Mouse (Mus musculus): Measurements from ENCODE around the gene Ednrb.
A peak's percentile ranks its signal among the peaks of the same experiment; 100 is the strongest.
"Not testable (repeated sequence)": the region's sequence is repeated elsewhere in the genome, so short reads cannot be mapped to it uniquely, and the experiment has no call there.

Ednrb gene

DNA sequence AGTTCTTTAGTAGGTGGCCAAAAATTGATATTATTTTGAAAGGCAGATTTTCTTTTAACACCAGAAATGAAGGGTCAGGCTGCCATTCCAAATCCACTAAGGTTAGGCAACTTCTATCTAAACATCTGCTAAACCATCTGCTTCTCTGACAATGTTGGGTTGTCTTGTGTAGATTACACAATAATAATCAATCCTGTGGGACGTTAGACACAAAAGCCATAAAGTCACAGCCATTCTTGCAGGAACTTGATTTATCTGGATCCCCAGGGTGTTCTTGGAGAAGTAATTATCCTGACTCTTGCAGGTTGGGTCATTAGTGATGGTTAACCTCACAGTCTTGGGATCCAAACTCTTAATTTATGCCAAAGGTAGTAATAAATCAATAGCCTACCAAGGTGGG, 21.6 kb downstream of the Ednrb start:
- no peak for DNase-seq

DNA sequence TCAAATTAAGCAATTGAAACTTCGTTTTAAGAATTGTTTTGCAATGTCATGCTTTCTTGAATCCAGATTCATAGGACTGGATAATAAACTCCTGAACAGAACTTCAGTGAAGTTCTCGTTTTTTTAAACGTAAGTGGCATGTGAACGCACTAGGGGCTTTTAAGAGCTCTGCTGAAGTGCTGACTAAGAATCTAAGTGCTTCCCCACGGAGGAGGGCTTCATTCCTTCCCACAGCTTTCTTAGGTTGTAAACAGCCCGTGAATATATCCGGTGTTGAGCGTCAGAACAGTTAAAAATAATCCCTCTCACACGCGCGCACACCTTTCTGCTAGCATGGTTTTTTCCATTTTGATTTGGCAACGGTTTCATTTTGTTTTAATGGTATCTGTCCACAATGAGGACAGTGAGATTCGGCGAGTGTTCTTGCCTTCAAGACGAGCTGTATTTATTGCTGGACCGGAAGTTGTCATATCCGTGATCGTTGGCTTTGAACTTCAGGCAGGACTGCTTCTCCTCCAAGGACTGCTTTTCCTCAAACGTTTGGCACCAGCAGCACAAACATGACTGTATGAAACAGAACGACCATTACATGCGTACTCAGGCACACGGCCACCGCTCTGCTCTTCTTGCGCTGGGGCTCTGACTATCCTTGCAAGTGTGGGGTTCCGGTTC, 27.4 kb downstream of the Ednrb start:
- peak in 1 of 2 experiments; percentile 39 for DNase-seq

- peak; percentile 56 to 63 for DNase-seq
These were observed 28.7 kb downstream of the Ednrb start for GRCm38 (mm10) chr14:103815542-103815941.

DNA sequence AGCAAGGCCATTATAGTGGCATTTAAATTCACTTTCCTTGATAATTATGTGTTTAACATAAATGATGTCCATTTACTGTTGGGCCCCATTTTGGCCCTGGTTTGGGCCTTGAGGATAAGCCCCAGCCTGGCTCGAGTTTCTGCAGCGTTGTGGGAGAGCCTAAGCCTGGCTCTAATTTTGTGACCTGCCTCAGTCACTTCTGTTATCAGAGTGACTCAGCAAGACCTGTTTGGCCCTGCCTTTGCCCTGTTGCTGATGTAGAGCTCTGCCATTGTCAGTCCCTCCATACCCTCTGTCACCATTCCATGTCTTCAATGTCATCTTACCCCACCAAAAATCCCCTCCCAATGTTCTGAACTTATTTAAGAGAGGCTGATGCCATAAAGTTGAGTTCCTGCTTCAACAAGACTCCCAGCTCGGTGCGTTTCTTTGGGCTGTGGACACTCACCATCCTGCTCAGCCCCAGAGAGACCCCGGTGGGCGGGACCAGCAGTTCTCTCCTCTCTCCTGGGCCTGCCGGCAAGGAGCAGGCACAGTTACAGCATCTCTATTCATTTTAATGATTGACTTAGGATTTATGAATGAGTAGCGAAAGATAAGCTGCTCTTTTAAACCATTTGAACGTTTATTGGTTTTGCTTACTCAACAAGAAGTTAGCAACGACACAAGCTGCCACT, 30.0 kb downstream of the Ednrb start:
- DNase-seq = no peak

DNA sequence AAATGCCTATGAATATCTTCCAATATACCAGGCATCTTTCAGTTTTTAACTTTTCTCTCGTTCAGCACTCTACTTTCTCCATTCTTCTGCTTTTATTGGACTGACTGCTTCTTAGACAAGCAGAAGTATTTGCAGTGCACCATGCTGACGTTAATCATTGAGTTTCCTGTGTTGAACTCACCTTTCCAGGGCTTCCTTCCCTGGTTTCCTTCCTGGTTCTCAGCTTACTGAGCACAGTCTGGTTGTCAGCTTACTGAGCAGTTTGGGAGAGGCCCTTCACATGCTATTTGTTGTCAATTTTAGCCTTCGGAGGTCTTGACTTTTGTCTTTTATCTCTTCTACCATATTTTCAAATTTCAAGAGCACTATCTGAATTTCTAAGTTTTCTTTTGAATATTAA, 31.0 kb downstream of the Ednrb start:
- no peak for DNase-seq

DNA sequence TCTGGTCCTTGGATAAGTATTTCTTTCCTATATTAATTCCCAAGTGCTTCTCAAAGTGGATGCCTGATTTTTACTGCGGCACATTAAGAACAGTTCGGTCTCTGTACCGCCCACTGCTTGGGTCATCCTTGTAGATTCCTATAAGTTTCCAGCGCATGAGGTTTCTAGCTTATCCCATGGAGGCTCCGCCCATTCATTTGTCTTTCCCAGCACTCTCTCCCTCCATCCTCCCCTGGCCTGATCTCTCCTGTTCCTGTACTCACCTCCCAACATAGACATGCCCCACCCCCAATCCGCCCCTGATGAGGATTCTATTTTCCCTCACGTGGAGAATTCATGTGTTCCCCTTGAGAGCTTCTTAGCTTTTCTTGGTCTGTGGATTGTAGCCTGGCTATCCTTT, 32.9 kb downstream of the Ednrb start:
- no peak for DNase-seq

GRCm38 (mm10) chr14:103803907-103804659, 40.1 kb downstream of the Ednrb start:
- DNase-seq = no peak

GRCm38 (mm10) chr14:103797123-103797522, 47.1 kb downstream of the Ednrb start:
- no peak for DNase-seq

DNA sequence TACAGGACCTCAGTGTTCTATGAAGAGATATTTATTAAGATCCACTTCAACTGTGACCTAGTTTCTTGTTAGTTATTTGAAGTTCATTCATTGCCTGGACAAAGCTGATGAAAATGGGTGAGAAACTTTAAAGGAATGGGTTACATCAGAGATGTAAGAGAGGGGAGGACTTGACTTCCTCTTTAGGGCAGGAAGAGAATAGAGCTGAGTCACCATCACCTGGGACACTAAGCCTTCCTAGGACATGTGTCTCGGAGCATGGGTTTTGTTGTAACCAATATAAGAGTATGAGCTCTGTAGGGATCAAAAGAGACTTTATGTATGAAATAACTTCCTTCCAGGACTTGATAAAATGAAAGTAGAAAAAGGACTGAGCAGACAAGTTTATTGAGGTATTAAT, 48.6 kb downstream of the Ednrb start:
- DNase-seq = no peak

DNA sequence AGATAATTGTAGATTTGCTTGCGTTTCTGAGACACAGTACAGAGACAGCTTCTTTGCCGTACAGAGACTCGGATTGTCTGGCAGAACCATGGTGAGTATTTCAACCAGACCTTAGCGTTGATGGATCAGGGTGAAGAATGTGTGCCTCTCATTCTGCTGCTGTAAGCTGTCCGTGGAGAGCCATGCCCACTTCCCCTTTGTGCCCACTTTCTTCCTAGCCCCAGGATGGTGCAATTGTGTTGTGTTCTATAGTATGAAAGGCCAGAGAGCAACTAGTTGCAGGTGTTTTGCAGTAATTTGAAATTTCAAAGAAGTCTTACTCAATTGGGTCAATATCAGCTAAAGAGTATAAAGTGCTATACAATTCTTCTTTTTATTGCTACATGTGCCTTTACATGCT, 50.8 kb downstream of the Ednrb start:
- no peak for DNase-seq

- no peak for DNase-seq
These were observed 51.5 kb downstream of the Ednrb start for GRCm38 (mm10) chr14:103792726-103793125.

- no peak for DNase-seq
These were observed 56.7 kb downstream of the Ednrb start for GRCm38 (mm10) chr14:103787547-103787946.

DNA sequence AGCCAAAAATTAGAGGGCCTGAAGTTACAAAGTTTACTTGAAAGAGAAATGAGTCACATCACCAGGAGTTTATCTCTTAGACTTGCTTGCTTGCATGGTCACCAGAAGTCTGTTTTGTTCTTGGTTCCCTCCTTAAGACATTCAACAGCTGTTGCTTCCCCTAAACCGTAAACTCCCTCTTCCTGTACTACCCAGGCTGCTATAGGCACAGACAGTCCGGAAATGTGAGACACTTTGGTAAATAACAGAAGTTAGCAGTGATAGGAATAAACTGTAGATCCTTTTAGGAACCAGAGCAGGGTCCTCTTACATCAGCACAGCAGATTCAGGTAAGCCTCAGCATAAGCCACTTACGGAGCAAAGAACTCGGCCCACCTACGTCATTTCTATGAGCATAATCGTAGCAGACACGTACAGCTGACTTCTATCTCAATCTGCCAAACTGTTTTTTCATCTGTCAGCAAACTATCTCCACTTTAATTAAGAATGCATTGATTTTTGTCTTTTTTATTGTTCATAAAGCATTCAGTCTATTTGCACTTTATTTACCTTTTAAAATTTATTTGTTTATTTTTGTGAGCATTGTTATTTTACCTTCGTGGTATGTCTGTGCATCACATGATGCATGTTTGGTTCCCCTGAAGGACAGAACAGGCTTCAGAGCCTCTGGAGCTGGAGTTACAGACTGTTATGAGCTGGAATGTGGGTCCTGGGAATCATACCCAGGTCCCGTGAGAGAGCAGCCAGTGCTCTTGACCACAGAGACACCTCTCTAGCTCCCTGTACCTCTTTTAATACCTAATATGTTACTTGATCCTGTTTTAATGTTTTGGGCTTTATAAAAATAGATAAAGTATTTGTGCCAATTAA, 58.9 kb downstream of the Ednrb start:
- peak; percentile 6 to 25 for DNase-seq

DNA sequence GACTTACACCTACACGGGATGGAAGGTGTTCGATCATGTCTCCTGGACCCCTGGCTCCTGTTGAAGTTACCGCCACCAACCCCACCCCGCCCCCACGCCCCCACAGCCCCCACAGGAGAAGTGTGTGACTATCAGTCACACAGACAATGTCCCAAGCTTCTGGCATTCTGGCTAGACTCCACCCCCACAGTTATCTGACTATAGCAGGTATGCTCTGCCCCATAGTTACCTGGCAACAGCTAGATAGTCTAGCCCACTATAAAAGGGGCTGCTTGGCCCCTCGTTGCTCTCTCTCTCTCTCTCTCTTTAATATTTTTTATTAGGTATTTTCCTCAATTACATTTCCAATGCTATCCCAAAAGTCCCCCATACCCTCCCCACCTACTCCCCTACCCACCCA, 63.9 kb downstream of the Ednrb start:
- DNase-seq = not testable (repeated sequence)

DNA sequence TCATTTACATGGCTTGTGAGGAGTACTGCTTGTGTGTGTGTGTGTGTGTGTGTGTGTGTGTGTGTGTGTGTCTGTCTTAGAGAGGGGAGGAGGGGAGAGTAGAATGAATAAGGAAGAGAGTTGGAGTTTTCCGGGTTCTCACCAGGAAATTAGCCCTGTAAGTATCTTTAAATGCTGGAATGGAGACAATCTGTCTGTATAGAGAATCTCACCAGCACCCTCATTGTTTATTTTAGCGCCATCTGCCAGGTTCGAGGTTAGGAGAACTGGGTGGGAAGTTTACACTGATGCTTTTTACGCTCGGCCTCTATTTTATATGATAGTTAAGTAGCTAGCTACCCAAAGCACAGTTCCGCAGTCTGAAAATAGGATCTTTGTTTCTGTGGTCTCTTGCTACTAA, 64.9 kb downstream of the Ednrb start:
- DNase-seq = no peak

GRCm38 (mm10) chr14:103778533-103779151, 65.6 kb downstream of the Ednrb start:
- DNase-seq = no peak

DNA sequence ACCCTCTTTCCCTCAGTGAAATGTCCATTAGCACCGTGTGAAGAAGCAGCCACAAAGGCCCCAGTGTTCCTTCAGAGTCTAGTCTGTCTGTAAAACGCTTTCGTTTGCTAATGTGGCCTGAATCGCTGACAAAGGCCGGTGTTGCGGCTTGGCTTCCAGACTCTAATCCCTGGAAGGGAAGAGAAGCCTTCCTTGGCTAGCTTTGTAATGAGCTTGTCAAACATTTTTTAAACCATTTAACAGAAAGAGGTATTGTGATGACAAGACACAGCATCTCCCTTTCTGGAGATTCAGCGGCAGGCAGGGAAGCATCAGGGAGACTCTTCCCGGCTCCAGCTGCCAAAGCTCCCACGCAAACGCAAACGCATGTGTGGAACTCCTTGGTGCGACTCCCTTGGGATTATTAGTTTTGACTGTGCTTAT, 66.2 kb downstream of the Ednrb start:
- peak; percentile 39 to 50 for DNase-seq

GRCm38 (mm10) chr14:103777386-103777785, 66.8 kb downstream of the Ednrb start:
- no peak for DNase-seq

GRCm38 (mm10) chr14:103769319-103770245, 74.6 kb downstream of the Ednrb start:
- DNase-seq = peak; percentile 6 to 16

GRCm38 (mm10) chr14:103767488-103767887, 76.7 kb downstream of the Ednrb start:
- DNase-seq = no peak

All from kidney, postnatal 4 days (tissue).